In genomic region chr17:84790447-84791098, GRCm38 (mm10) we compare ENCODE assay signal across 8 mouse cellular contexts. TPM values are rescaled to one million over a fixed set of nuclear protein-coding genes. Genes with fewer than 3 reads are reported as not detected.
A peak's percentile ranks its signal among the peaks of the same experiment; 100 is the strongest.
DNase-seq lines count a peak whose midpoint lies in the region; ATAC-seq and TF ChIP-seq lines count a peak whose summit lies in the region.

Gene Lrpprc (minus strand): TSS chr17:84790789.

- under 1% methylated on average over 51 of the region's 51 CpGs for WGBS in forebrain, embryonic 15.5 days
- under 1% methylated on average over 49 of the region's 51 CpGs for WGBS in lung, adult 2 months

- H3K4me1 ChIP-seq in ES-E14 (ENCODE audit: control insufficient read depth in 2 of 2, insufficient read depth in 2 of 2, low read length in 2 of 2, poor library complexity in 1 of 2), result peaks cover 6 to 11% of the 10 kb centered on the region in 2 experiments; a peak in 1 of 4 replicates
- H3K4me1 ChIP-seq in forebrain, embryonic 15.5 days, result peaks cover 27% of the 10 kb centered on the region
- peaks cover 5% of the 10 kb centered on the region for H3K4me1 ChIP-seq in lung, adult 2 months (ENCODE audit: control insufficient read depth, insufficient read depth, low read length)

- peak within 1 kb of the TSS; percentile 77 to 84 for H3K4me3 ChIP-seq in ES-E14 (ENCODE audit: insufficient read depth in 1 of 2, low read depth in 1 of 2, low read length in 2 of 2, poor library complexity in 1 of 2, severe bottlenecking in 1 of 2)
- peak within 1 kb of the TSS; percentile 73 for H3K4me3 ChIP-seq in forebrain, embryonic 15.5 days
- H3K4me3 ChIP-seq in lung, adult 2 months (replicated peaks; ENCODE audit: extremely low read depth, low read depth, low read length), result peak within 1 kb of the TSS; percentile 86

- peak within 1 kb of the TSS; percentile 86 for H3K4me2 ChIP-seq in forebrain, embryonic 15.5 days (replicated peaks)

- DNase-seq in ES-E14 (ENCODE audit: low read depth, low spot score), result peak; percentile 81
- peak; percentile 95 for DNase-seq in cerebellum, adult 11-12 months
- peak; percentile 87 for DNase-seq in heart, postnatal 25 days (ENCODE audit: low spot score)
- peak; percentile 91 to 97 for DNase-seq in layer of hippocampus, adult 18-20 months (ENCODE audit: low spot score in 2 of 2)
- peak; percentile 97 for DNase-seq in lung, adult 2 months
- DNase-seq in thymus, adult 18-20 months, result peak; percentile 90 to 92

- ATAC-seq in forebrain, embryonic 15.5 days (replicated peaks), result peak; percentile 98
- peak; percentile 95 for ATAC-seq in neutrophil, adult 5-6 weeks (ENCODE audit: extremely low read depth, insufficient number of reproducible peaks, low FRiP score, poor library complexity, severe bottlenecking)

- peaks cover 15% of the 10 kb centered on the region for H3K36me3 ChIP-seq in ES-E14 (ENCODE audit: control insufficient read depth, insufficient read depth, low read length, poor library complexity, severe bottlenecking)
- no peaks in the 10 kb centered on the region for H3K36me3 ChIP-seq in forebrain, embryonic 15.5 days

- H3K27ac ChIP-seq in ES-E14 (ENCODE audit: insufficient read depth, low read depth, low read length, poor library complexity, severe bottlenecking), result peak within 1 kb of the TSS; percentile 35; the same call in 1 of the 2 replicates
- H3K27ac ChIP-seq in forebrain, embryonic 15.5 days (replicated peaks), result peak within 1 kb of the TSS; percentile 84

- H3K9ac ChIP-seq in ES-E14 (ENCODE audit: insufficient read depth, low read depth, low read length, poor library complexity, severe bottlenecking), result peak within 1 kb of the TSS; percentile 86
- peak within 1 kb of the TSS; percentile 86 for H3K9ac ChIP-seq in forebrain, embryonic 15.5 days (replicated peaks)

- intact Hi-C loops in heart, postnatal 25 days (cut with DNase I), result loop anchor here (5.0 to 10.0 kb wide), 2 partner anchors 164 to 302 kb away; partner anchors contain the start of genes Camkmt, Ppm1b and Prepl

- no peaks in the 10 kb centered on the region for H3K27me3 ChIP-seq in forebrain, embryonic 15.5 days

- TF ChIP-seq CTCF in lung, adult 2 months (IDR thresholded peaks at IDR 0.05; ENCODE audit: insufficient read depth, low read length), result no peak

- H3K9me3 ChIP-seq in ES-E14 (ENCODE audit: control insufficient read depth, insufficient read depth, low read depth, low read length), result no peaks in the 10 kb centered on the region
- no peaks in the 10 kb centered on the region for H3K9me3 ChIP-seq in forebrain, embryonic 15.5 days

- in situ Hi-C loops in ES-E14 (cut with MboI; ENCODE audit: low sequenced_read_pairs in 2 of 2, unreplicated experiment in 2 of 2), result no loop called here

- TF ChIP-seq POLR2A in lung, adult 2 months (IDR thresholded peaks at IDR 0.05; ENCODE audit: borderline replicate concordance, extremely low read depth, low read depth, low read length), result peak; percentile 67; the same call in 1 of the 2 replicates

TF ChIP-seq in ES-E14, 5 proteins besides CTCF, POLR2A, EP300 and RAD21:
- TF ChIP-seq HCFC1 (IDR thresholded peaks at IDR 0.05; ENCODE audit: borderline replicate concordance, insufficient read depth, low read length) (peak; percentile 75; the same call in 1 of the 2 replicates), ZC3H11A (IDR thresholded peaks at IDR 0.05; ENCODE audit: borderline replicate concordance, low read depth, low read length) (no peak)

RNA-seq across cellular contexts. Expression of gene Lrpprc, which starts in this region (rescaled TPM):
- 84.8 and 92.0 TPM in 2 replicates for total RNA-seq in ES-E14 (2012; rRNA removed)
- polyA plus RNA-seq in forebrain, embryonic 15.5 days (2015; fragmentation: Nextera tagmentation; extraction: Ambion mirVana), result 44.2 and 44.4 TPM in 2 replicates
- 100 to 1,000 TPM; 144 to 145 TPM for total RNA-seq in heart, postnatal 25 days (2021)
- total RNA-seq in layer of hippocampus, adult 18-20 months (2021), result 10 to 100 TPM; 55.6 to 58.0 TPM
- polyA plus RNA-seq in lung, adult 2 months (2012; rRNA removed), result 5.3 and 7.0 TPM in 2 replicates
- 40.3 and 41.6 TPM in 2 replicates for total RNA-seq in neutrophil, adult 5-6 weeks (2017)

Comparison
In these comparisons a context has a peak if more than half of its experiments do, and no peak if none do; other contexts are left out.
1. Peak in every context shown above with its lines: DNase-seq, ATAC-seq, H3K4me3 ChIP-seq and H3K27ac ChIP-seq.